Mouse (Mus musculus) kidney, postnatal 14 days (tissue): ENCODE results near the gene Cdh26.
A peak's percentile ranks its signal among the peaks of the same experiment; 100 is the strongest.

Experiments
- DNase-seq: peaks from one replicate; pipeline ENCODE4 v3.0.0; 2022; ENCODE audit warnings: mixed read lengths

Gene Cdh26

GRCm38 (mm10) chr2:178449386-178449785 is 19.1 kb downstream of the Cdh26 start:
- no peak for DNase-seq

DNA sequence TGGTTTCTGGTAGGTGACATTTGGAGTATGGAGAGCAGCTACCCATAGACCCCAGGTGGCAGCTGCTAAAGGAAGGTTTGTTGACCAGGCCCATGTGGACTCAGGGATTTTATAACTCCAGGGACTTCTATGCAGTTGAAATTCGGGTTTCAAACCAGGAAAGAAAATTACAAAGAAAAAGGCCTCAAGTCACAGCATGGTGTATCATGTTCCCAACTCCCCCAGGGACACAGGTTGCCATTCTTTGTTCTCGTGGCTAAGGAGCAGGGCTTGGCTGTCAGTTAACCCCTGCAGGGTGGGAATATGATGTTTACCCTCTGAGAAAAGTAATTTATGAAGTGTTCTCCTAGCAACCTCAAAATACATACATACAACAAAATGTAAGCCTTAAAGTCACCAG is 19.9 kb downstream of the Cdh26 start:
- DNase-seq, result no peak

GRCm38 (mm10) chr2:178450961-178451360 is 20.6 kb downstream of the Cdh26 start:
- no peak for DNase-seq

- peak; percentile 38 for DNase-seq
Observed at GRCm38 (mm10) chr2:178454664-178455516, 24.6 kb downstream of the Cdh26 start.

- DNase-seq, result no peak
Observed at GRCm38 (mm10) chr2:178457414-178457813, 27.1 kb downstream of the Cdh26 start.

- no peak for DNase-seq
Observed at GRCm38 (mm10) chr2:178460353-178460752, 30.0 kb downstream of the Cdh26 start.

DNA sequence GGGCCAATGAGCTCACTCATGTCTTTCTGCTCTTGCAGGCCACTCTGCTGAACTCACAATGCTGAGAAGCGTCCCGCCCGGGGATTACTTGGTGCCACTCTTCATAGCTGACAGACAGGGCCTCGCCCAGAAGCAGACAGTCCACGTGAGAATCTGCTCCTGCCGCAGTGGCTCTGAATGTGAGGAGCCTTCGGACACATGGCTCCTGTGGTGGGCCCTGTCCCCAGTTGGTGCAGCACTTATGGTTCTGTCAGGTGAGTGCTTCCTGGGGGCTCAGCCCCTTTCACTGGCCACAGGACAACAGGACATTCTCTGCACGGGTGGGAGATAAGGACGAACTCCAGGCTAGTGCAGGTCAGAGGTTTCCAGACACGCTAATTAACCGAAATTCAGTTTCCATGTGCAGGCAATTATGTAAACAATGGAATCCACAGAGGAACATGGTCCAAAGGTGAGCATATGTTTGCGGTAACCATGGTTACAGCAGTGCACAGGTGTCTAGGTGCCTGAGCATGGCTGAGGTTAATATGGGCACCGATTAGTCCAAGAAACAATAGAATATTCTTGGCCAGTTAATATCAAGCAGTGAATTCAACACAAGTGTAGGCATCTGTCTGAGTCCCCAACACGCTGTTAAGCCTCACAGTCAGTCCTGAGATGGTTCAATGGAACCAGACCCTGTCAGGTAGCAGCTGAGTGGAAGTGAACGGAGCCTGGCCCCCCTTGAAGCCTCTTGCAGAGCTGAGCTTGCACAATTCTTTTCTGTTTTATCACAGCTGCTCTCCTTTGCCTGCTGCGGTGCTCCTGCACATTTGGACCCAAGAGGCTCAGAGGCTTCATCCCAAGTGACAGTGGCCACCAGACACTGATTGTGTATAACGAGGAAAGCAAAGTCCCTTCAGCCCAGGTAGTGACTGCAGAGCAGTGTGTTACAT is 41.5 kb downstream of the Cdh26 start:
- no peak for DNase-seq

GRCm38 (mm10) chr2:178473916-178474315 is 43.6 kb downstream of the Cdh26 start:
- DNase-seq, result no peak

- DNase-seq, result no peak
Observed at GRCm38 (mm10) chr2:178477228-178477627, 46.9 kb downstream of the Cdh26 start.

- no peak for DNase-seq
Observed at GRCm38 (mm10) chr2:178479011-178479410, 48.7 kb downstream of the Cdh26 start.

DNA sequence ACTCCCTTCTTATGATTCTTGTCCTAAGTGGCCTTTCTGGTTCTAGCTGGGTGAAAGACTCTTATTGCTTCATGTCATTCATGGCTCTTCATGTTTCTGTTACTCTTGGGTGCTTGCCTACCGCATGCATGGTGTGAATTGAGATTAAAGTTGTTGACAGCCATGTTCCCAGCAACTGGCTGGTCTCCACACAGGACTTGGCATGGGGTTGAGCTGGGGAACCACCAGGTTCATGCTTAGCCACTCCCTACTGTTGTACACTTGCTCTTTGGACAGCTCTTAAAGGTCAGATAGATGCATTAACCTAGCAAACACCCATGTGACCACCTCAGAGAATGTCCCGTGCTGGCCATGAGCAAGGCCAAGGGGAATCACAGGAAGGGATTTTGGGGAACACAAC is 50.6 kb downstream of the Cdh26 start:
- no peak for DNase-seq

GRCm38 (mm10) chr2:178483462-178483861 is 53.1 kb downstream of the Cdh26 start:
- DNase-seq, result no peak

DNA sequence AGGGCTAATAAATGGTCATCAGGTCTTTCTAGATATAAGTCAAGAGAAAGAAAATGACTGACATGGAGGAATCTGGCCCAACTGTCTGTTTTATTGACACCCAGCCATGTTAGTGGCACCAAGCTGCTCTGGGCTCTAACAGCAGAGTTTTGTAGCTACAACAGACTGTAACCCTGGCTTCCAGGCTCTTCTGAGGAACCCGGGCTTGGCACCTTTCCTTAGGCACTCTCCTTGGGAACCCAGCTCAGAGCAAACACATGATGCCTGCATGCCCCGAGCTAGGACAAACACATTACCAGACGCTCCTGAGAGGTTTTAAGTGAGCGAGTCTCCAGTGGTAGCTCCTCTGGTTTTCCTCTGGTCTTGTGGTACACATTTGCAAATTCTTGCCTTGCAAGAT is 57.9 kb downstream of the Cdh26 start:
- no peak for DNase-seq

DNA sequence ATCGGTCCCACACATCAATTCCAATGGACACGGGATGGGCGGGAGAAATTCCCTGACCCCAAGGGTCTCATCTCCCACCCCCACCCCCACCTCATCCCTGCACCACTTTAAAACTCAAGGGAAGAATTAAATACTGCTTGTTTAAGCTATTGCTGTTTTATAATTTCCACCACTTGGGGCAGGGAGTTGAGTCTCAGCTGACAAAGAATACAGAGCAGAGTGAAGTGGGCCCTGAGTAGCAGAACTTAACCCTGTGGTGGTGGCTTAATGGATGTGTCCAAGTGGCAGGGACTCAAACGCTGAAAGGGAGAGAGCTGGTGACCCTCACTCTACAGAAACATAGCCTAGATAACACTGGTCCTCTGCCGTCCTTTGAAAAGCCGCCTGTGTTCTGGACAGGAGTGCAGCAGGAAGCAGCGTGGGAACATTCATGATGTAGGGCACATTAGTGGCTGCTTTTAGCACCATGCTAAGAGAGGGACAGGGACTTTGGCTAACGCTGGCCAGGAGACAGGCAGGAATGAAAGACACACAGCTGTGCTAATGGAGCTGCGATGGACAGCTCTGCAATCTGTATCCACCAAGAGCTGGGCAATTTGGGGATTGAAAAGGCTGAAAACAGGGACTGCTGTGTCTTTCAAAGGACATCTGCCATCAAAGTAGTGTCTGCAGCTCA is 60.1 kb downstream of the Cdh26 start:
- DNase-seq, result no peak

DNA sequence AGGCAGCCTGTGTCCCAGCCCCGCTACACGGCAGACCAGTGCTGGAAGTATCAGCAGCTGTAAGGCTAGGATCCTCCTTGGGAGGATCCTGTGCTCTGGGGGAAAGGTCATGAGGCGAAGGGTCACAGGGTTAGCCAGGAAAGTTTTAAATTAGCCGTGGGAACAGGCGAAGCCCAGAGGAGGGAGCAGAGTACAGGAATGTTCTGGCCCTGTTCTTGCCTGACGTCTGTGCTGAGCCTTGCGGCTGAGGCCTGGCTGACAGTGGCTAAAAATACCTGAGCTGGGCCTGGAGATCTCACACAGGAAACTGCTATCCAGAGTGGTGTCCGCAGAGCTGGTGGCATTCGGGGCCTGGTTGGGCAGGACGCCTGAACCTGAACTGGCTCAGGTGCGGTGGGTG is 63.7 kb downstream of the Cdh26 start:
- DNase-seq, result peak; percentile 72

DNA sequence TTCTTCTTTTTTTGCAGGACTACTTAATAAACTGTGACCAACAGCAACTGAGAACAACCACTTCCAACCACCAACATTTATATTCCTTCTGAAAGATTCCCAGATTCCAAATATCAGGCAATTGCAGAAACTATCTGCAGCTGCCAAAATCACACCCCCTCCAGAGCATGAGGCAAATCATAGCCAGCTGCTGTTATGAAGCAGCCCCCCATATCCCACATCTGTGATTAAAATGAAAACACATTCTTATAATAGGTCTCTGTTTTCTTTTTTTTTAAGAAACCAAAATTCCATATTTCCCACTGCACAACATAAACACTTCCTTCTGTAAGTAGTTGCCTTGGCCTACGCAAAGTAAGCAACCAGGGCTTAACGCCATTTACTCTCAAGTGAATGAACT is 65.5 kb downstream of the Cdh26 start:
- DNase-seq, result no peak

DNA sequence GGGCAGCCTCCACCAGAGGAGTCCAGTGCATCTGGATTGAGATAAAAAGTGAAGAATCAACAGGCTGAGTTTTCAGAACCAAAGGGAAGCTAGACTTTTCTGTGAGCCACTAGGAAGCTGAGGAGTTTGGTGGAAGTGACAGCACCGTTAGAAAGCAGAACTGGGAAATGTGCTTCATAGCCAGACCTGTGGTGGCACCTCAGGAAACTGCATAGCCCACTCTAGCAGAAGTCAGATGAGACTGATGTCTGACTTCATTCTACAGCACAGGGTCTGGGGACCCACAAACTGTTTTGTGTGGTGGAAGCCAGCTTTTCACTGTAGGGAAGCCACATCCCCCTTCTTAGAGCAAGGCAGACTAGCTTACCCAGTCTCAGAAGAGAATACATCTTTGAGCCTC is 67.6 kb downstream of the Cdh26 start:
- DNase-seq, result no peak

DNA sequence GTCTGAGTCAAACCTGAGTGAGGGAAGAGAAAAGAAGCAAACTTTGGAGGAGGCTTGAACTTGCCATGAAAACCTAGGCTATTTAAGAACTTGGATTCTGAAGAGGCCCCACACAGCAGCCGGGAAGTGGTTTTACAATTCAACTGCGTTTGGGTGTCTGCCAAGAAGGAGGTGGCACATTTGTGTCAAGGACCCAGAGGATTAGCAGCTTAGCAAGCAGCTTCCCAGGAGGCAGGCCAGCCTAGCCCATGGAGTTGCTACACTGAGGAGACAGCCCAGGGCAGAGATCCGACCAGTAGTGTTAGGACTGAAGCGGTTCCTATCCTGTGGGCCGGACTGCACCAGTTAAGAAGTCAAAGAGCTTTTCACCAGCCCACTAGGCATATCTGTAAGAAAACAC is 68.1 kb downstream of the Cdh26 start:
- DNase-seq, result peak; percentile 51

GRCm38 (mm10) chr2:178502469-178502868 is 72.1 kb downstream of the Cdh26 start:
- no peak for DNase-seq

DNA sequence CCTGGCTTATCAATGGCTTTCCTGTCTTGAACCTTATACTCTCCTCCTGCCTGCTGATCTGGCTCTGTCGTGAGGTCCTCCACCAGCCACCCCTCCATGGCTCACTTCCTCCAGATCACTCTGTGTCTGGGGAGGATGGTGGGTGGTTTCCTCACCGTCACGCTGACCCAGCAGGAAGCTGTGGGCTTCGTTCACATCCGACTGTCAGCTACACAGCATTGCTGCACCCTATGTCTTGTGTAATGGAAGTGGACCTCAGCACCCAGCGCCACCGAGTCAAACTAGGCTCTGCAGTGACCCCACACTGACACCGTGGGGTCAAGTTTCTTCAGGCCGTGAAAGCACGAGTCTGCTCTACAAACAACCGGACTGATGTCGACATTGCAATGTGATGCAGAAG is 75.7 kb downstream of the Cdh26 start:
- DNase-seq, result no peak

DNA sequence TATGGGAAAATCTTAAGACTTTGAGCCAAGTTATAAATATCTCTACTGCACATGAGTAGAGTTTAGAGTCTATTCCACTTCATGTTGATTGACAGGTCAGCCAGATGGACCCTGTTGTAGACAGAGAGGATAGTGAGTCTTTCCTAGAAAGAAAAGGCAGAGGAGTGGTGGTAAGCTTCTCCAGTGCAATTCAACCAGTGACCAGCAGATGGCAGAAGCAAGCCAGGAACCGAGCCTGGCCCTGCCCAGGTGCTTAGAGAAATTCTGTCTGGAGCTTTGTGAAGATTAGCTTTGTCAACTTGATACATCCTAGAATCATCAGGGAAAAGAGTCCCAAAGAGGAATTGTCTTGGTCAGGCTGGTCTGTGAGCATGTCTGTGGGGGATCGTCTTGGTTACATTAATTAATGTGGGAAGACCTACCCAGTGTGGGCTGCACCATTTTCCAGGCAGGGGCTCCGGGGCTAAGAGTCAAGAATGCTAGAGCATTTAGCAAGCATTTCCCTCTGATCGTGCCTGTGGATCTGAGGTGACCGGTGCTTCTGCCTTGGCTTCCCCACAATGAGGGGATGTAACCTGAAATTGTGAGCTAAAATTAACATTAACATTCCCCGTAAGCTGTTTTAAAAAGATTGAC is 77.2 kb downstream of the Cdh26 start:
- DNase-seq, result peak; percentile 72

- peak; percentile 8 for DNase-seq
Observed at GRCm38 (mm10) chr2:178508279-178508678, 77.9 kb downstream of the Cdh26 start.

DNA sequence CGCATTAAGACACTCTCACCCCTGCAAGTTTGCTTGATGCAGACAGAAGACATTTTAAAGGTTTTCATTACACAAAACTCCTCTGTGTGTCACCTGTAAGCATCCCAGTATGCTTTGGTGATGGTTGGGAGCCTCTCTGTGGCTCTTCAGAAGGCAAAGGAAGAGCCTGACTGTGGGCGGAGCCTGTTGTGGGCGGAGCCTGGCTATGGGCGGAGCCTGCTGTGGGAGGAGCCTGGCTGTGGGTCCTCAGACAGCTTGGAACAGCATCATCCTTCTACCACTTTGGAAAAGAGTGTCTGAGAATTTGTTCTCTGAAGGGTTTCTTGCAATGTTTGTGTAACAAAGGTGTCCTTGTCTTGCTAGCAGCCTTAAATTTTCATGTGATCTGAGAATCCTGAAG is 82.7 kb downstream of the Cdh26 start:
- no peak for DNase-seq
